In the genomic region with DNA sequence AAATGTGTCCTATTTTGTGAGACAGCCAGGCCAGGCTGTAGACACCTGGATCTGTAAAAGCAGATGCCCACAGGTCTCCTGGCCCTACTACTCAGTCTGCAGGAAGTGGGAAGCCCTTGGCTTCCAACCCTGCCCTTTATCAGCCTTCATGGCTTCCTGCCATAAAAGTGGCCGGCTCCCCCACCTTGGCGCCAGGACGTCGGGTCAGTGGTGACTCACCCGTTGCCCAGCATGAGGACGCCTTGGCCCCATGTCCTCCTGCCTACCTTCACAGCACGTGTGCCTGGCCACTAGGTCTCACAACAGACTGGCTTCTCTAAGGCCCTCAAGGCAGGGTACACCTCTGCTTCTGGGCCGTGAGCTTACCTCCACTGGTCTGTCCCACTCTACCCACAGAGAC, we compare ENCODE assay signal across 1 mouse cellular context.
TF ChIP-seq lines count a peak whose summit lies in the region.

No protein-coding gene starts in this region.

TF ChIP-seq in MEL, 35 proteins besides CTCF, POLR2A, EP300 and RAD21 (continued from another document):
- peak; percentile 40; the same call in 1 of the 2 replicates for TF ChIP-seq SIN3A (IDR thresholded peaks at IDR 0.05; ENCODE audit: low read length)
